Mouse (Mus musculus) G1E (cell line): ENCODE data around the gene B4galnt1. TPM values are rescaled to one million over a fixed set of nuclear protein-coding genes. Genes with fewer than 3 reads are reported as not detected.

Experiments used
- ATAC-seq: 2 replicates; pipeline ENCODE4 v1.8.0; 2016; ENCODE audit warnings: mild to moderate bottlenecking; ENCODE audit not compliant: insufficient number of reproducible peaks, poor library complexity, low FRiP score, severe bottlenecking; ENCODE audit errors: extremely low read depth
- DNase-seq: peaks from one replicate; pipeline ENCODE4 v3.0.0; 2012; ENCODE audit warnings: low spot score
- H3K27me3 ChIP-seq: 2 replicates; pipeline ENCODE4 v1.6.1; 2012; ENCODE audit warnings: mild to moderate bottlenecking, low read length, inconsistent platforms; ENCODE audit not compliant: insufficient read depth
- H3K36me3 ChIP-seq: replicated peaks from 2 replicates; pipeline ENCODE3; 2012; ENCODE audit warnings: mild to moderate bottlenecking, inconsistent platforms
- H3K4me1 ChIP-seq: 2 replicates; pipeline ENCODE4 v1.6.1; 2012; ENCODE audit warnings: low read depth, low read length, inconsistent platforms, mixed read lengths; ENCODE audit not compliant: insufficient read depth
- H3K4me3 ChIP-seq: 2 replicates; pipeline ENCODE4 v1.5.1; 2012; ENCODE audit warnings: low read depth, mild to moderate bottlenecking, inconsistent platforms, low read length, moderate library complexity, mixed read lengths
- H3K9me3 ChIP-seq: replicated peaks from 2 replicates; pipeline ENCODE4 v1.6.1; 2012; ENCODE audit warnings: inconsistent platforms
- CTCF ChIP-seq: IDR thresholded peaks from 2 replicates; pipeline ENCODE4 v1.5.1; 2012; ENCODE audit warnings: low read depth, low read length, inconsistent platforms, mixed read lengths
- GATA1 ChIP-seq: IDR thresholded peaks from 2 replicates; pipeline ENCODE4 v1.6.1; 2012; ENCODE audit warnings: borderline replicate concordance, low read length, inconsistent platforms, mixed read lengths
- GATA2 ChIP-seq: IDR thresholded peaks from 2 replicates; pipeline ENCODE4 v1.6.1; 2012; ENCODE audit warnings: low read depth, low read length, inconsistent platforms, borderline replicate concordance
- POLR2AphosphoS5 ChIP-seq: IDR thresholded peaks from 2 replicates; pipeline ENCODE4 v1.6.1; 2012; ENCODE audit warnings: low read depth, low read length, inconsistent platforms; ENCODE audit not compliant: insufficient replicate concordance
- TAL1 ChIP-seq: conservative IDR thresholded peaks from 2 replicates; pipeline ENCODE4 v1.6.1; 2012; ENCODE audit warnings: low read depth, low read length, inconsistent platforms, mixed read lengths
- polyA plus RNA-seq: library from polyadenylated mRNA; stranded (reverse); fragments of >175 nt; gene quantifications from 2 replicates; pipeline ENCODE4 v1.2.3, GENCODE M21; 2012
- total RNA-seq, 2 experiments: library from RNA; stranded (forward) in 1 of 2; stranded (reverse) in 1 of 2; fragments of 200-1000 nt in 1 of 2; fragments of >200 nt in 1 of 2; fragmentation: Nextera tagmentation in 1 of 2; gene quantifications; 2 replicates each; pipeline ENCODE4 v1.2.3; 2014 to 2017

Gene B4galnt1
- total and polyA plus RNA-seq, 3 experiments: 65.0 to 318 (median 173) TPM

DNA sequence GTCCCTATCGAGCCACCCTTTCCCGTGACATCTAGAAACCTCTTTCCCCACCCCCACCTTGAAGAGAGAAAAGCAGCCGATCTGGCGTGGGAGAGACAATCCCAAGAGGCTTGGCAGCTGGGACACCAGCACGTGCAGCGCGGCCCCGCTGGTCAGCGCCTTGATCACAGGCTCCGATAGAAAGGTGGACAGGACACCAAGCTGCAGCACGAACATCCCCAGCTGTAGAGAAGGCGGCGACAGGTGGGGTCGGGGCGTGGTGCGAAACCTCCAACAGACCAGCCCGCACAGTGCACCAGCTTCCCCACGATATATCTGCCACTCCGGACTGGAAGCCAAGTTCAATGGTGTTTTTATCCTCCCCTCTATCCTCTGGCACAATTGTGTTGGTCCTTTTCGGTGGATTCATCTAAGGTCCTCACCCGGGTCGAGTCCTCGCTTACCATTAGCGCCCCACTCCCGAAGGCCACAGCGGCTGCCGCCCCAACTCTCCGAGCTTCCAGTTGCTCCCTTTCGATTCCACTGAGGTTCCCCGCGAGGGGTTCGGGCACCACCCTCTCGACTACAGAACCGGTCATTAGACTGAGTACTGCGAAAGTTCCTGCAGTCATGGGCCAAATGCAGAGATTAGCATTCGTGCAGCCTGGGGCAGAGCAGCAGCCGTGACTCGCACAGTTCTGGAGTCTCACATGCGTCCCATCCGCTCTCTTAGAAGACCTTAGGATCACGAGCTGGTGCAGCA lies 13.4 kb downstream of the B4galnt1 start:
- H3K36me3 ChIP-seq: peaks cover 38% of the 10 kb centered on the region
- peaks cover 11% of the 10 kb centered on the region; the same call in 1 of the 2 replicates for H3K27me3 ChIP-seq
- ATAC-seq: no peak
- DNase-seq: no peak
- peaks cover 91% of the 10 kb centered on the region for H3K4me1 ChIP-seq
- H3K4me3 ChIP-seq: peak overlapping the region; percentile 67; the same call in 1 of the 2 replicates
- TF ChIP-seq GATA2: no peak
- no peak for TF ChIP-seq POLR2AphosphoS5
- no peak for TF ChIP-seq CTCF
- no peak for TF ChIP-seq TAL1
- H3K9me3 ChIP-seq: peaks cover 7% of the 10 kb centered on the region

GRCm38 (mm10) chr10:127179871-127180694 lies 15.1 kb downstream of the B4galnt1 start, which contains the start of gene Slc26a10:
TSS of gene Slc26a10 (minus strand) at chr10:127180645.
- H3K4me3 ChIP-seq: peak within 1 kb of the TSS; percentile 68; the same call in 1 of the 2 replicates
- H3K36me3 ChIP-seq: peaks cover 39% of the 10 kb centered on the region
- ATAC-seq (no peak), DNase-seq (no peak)
- peaks cover 11% of the 10 kb centered on the region; the same call in 1 of the 2 replicates for H3K27me3 ChIP-seq
- H3K4me1 ChIP-seq: peaks cover 91% of the 10 kb centered on the region
- TF ChIP-seq GATA2: no peak
- no peak for TF ChIP-seq CTCF
- no peak for TF ChIP-seq TAL1
- TF ChIP-seq POLR2AphosphoS5: no peak
- H3K9me3 ChIP-seq: peaks cover 7% of the 10 kb centered on the region

- H3K27me3 ChIP-seq: peaks cover 11% of the 10 kb centered on the region; the same call in 1 of the 2 replicates
- no peak for TF ChIP-seq GATA2
- no peak for TF ChIP-seq GATA1
- TF ChIP-seq TAL1: no peak
- no peak for TF ChIP-seq CTCF
- TF ChIP-seq POLR2AphosphoS5: no peak
- DNase-seq (no peak), ATAC-seq (no peak)
- H3K4me3 ChIP-seq: no peak overlapping the region; the same call in 1 of the 2 replicates
- H3K4me1 ChIP-seq: peaks cover 94% of the 10 kb centered on the region
- H3K36me3 ChIP-seq: peaks cover 45% of the 10 kb centered on the region
- peaks cover 7% of the 10 kb centered on the region for H3K9me3 ChIP-seq
These were observed 15.6 kb downstream of the B4galnt1 start for GRCm38 (mm10) chr10:127180695-127181047.

DNA sequence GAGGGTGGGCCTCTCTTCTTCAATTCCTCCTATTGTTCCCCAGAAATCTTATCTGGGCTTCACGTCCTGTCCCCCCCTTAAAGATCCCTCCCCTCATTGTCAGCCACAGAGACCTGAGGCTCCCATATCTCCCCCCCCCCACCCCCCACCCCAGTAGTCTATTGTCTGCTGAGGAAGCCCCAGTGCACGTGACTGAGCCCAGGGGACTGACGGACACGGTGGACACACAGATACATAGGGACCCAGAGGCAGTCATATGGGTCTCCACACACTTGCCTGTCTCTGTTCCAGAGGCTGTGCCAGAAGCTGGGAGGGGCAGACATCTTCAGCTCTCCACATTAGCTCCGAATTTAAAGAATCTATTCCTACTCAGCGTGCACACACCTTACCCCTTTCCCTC lies 16.5 kb downstream of the B4galnt1 start:
- ATAC-seq (no peak), DNase-seq (no peak)
- peaks cover 11% of the 10 kb centered on the region; the same call in 1 of the 2 replicates for H3K27me3 ChIP-seq
- no peak overlapping the region for H3K4me3 ChIP-seq
- peaks cover 8% of the 10 kb centered on the region for H3K9me3 ChIP-seq
- TF ChIP-seq POLR2AphosphoS5: no peak
- no peak for TF ChIP-seq TAL1
- no peak for TF ChIP-seq GATA2
- TF ChIP-seq CTCF: no peak
- TF ChIP-seq GATA1: no peak
- H3K36me3 ChIP-seq: peaks cover 53% of the 10 kb centered on the region
- peaks cover 93% of the 10 kb centered on the region for H3K4me1 ChIP-seq

GRCm38 (mm10) chr10:127182624-127183023 lies 17.6 kb downstream of the B4galnt1 start:
- DNase-seq (no peak), ATAC-seq (no peak)
- Histone ChIP-seq H3K36me3 (peaks cover 64% of the 10 kb centered on the region), H3K9me3 (peaks cover 13% of the 10 kb centered on the region), H3K4me1 (peaks cover 93% of the 10 kb centered on the region), H3K4me3 (no peak overlapping the region), H3K27me3 (peaks cover 11% of the 10 kb centered on the region; the same call in 1 of the 2 replicates)
- TF ChIP-seq GATA2 (no peak), CTCF (no peak), TAL1 (no peak), POLR2AphosphoS5 (no peak), GATA1 (no peak)

DNA sequence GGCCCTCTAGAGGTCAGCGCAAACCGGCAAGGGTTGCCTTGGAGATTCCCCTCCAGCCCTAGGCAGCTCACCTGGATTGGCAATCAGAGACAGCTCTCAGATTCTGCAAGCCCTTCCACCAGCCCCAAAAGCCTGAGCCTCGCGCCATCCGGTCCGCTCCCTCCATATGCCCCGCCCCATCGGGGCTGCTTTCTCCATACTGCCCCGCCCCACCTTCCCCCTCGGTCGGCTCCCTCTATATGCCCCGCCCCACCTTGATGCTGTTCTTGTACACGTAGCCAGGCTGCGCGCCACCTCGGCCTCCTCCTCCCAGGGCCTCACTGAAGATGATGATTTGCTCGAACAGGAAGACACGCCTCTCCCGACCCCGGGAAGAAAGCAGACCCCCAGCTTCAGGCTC lies 18.7 kb downstream of the B4galnt1 start:
- Histone ChIP-seq H3K4me3 (no peak overlapping the region; the same call in 1 of the 2 replicates), H3K9me3 (peaks cover 7% of the 10 kb centered on the region), H3K36me3 (peaks cover 64% of the 10 kb centered on the region), H3K27me3 (peaks cover 2% of the 10 kb centered on the region; the same call in 1 of the 2 replicates), H3K4me1 (peaks cover 87% of the 10 kb centered on the region)
- DNase-seq (no peak), ATAC-seq (no peak)
- no peak for TF ChIP-seq CTCF
- no peak for TF ChIP-seq POLR2AphosphoS5
- TF ChIP-seq GATA1: no peak
- TF ChIP-seq GATA2: no peak
- no peak for TF ChIP-seq TAL1
